Mouse (Mus musculus) liver, embryonic 14.5 days (tissue): Measurements from ENCODE around the gene Kctd11. TPM values are rescaled to one million over a fixed set of nuclear protein-coding genes. Genes with fewer than 3 reads are reported as not detected.

Experiments used
- ATAC-seq: fragments of 200-750 bp; cut with Nextera tagmentation; 2 replicates; pipeline ENCODE4 v1.8.0; 2017; ENCODE audit warnings: moderate number of reproducible peaks, mild to moderate bottlenecking, moderate library complexity; ENCODE audit not compliant: insufficient read depth
- DNase-seq, 3 experiments: peaks; one replicate each; pipeline ENCODE4 v3.0.0-alpha.2; 2012 to 2013; ENCODE audit warnings: low read depth in 3 of 3, low spot score in 3 of 3
- H3K27ac ChIP-seq: fragments of 300-500 bp; sonication (generic); 2 replicates; pipeline ENCODE4 v1.5.1; 2014; ENCODE audit warnings: moderate library complexity, mild to moderate bottlenecking, control low read depth, inconsistent platforms
- H3K27me3 ChIP-seq: fragments of 300-500 bp; sonication (generic); 2 replicates; pipeline ENCODE4 v1.6.1; 2014; ENCODE audit warnings: mild to moderate bottlenecking, low read length, moderate library complexity; ENCODE audit not compliant: control insufficient read depth, insufficient read depth
- H3K36me3 ChIP-seq: fragments of 300-500 bp; sonication (generic); replicated peaks from 2 replicates; pipeline ENCODE4 v1.6.1; 2014; ENCODE audit warnings: low read depth; ENCODE audit not compliant: control insufficient read depth, insufficient read depth
- H3K4me1 ChIP-seq, 2 experiments: fragments of 200-500 bp in 1 of 2; fragments of 300-500 bp in 1 of 2; sonication (generic) in 1 of 2; replicated peaks; 2 replicates each; pipeline ENCODE4 v1.6.1; 2012 to 2014; ENCODE audit warnings: antibody characterized with exemption in 1 of 2, inconsistent platforms in 1 of 2, low read length in 1 of 2; ENCODE audit not compliant: control insufficient read depth in 2 of 2, insufficient read depth in 2 of 2
- H3K4me2 ChIP-seq: fragments of 300-500 bp; sonication (generic); 2 replicates; pipeline ENCODE4 v1.6.1; 2014; ENCODE audit warnings: low read depth, mild to moderate bottlenecking, control low read depth, moderate library complexity
- H3K4me3 ChIP-seq, 2 experiments: fragments of 200-500 bp in 1 of 2; fragments of 300-500 bp in 1 of 2; sonication (generic) in 1 of 2; 2 replicates each; pipeline ENCODE4 v1.5.1; 2012 to 2014; ENCODE audit warnings: low read depth in 2 of 2, low read length in 2 of 2, mild to moderate bottlenecking in 2 of 2, control low read depth in 1 of 2, inconsistent platforms in 1 of 2, moderate library complexity in 1 of 2; ENCODE audit not compliant: insufficient read depth in 1 of 2
- H3K9ac ChIP-seq: fragments of 300-500 bp; sonication (generic); replicated peaks from 2 replicates; pipeline ENCODE4 v1.6.1; 2014; ENCODE audit warnings: mild to moderate bottlenecking, control low read depth, moderate library complexity
- H3K9me3 ChIP-seq: fragments of 300-500 bp; sonication (generic); 2 replicates; pipeline ENCODE4 v1.6.1; 2016; ENCODE audit warnings: low read length, mixed read lengths; ENCODE audit not compliant: control insufficient read depth
- CTCF ChIP-seq: IDR thresholded peaks from 2 replicates; pipeline ENCODE4 v1.5.1; 2016; ENCODE audit warnings: antibody characterized with exemption, low read depth, control low read depth
- EP300 ChIP-seq: IDR thresholded peaks from 2 replicates; pipeline ENCODE4 v1.6.1; 2016; ENCODE audit warnings: antibody characterized with exemption, low read depth
- WGBS: fragments of 180-500 bp; shearing (Covaris S2); extraction: QIAGEN DNeasy Blood & Tissue Kit; methylation state at CpG from one replicate; pipeline ENCODE4 v1.1.7; 2014; ENCODE audit not compliant: insufficient replicate concordance; 5-methylcytosine and 5-hydroxymethylcytosine counted together
- polyA plus RNA-seq, 2 experiments: library from polyadenylated mRNA; depleted of rRNA in 1 of 2; stranded (reverse) in 1 of 2; unstranded in 1 of 2; fragments of >200 nt; fragmentation: Nextera tagmentation in 1 of 2; extraction: Ambion mirVana in 1 of 2; gene quantifications; 2 replicates each; pipeline versions ENCODE4 v1.2.1 to v1.2.3; 2012 to 2014

The Kctd11 gene
- polyA plus RNA-seq, 2 experiments = 0.53 to 0.93 TPM

- Histone ChIP-seq H3K4me2 (peak overlapping the region; percentile 100), H3K4me1 (peaks cover 36 to 51% of the 10 kb centered on the region in 2 experiments), H3K9ac (peak overlapping the region; percentile 92), H3K4me3 (peak overlapping the region; percentile 82 to 90), H3K9me3 (no peaks in the 10 kb centered on the region), H3K27ac (peak overlapping the region; percentile 95), H3K36me3 (peaks cover 61% of the 10 kb centered on the region), H3K27me3 (no peaks in the 10 kb centered on the region)
- 13% methylated on average over 5 of the region's 5 CpGs for WGBS
- TF ChIP-seq EP300 (peak; percentile 92), CTCF (peak; percentile 63)
- ATAC-seq (peak; percentile 58), DNase-seq (peak; percentile 82 to 90 (median 87))
These were observed 34.7 kb upstream of the Kctd11 start for GRCm38 (mm10) chr11:69915667-69916627.

- Histone ChIP-seq H3K9ac (peak overlapping the region; percentile 92), H3K27me3 (no peaks in the 10 kb centered on the region), H3K4me2 (peak overlapping the region; percentile 100), H3K36me3 (peaks cover 69% of the 10 kb centered on the region), H3K4me1 (peaks cover 36 to 51% of the 10 kb centered on the region in 2 experiments), H3K4me3 (peak overlapping the region; percentile 82 to 90), H3K27ac (peak overlapping the region; percentile 95), H3K9me3 (no peaks in the 10 kb centered on the region)
- TF ChIP-seq CTCF (no peak), EP300 (no peak)
- 18% methylated on average over 9 of the region's 9 CpGs for WGBS
- no peak for ATAC-seq
- DNase-seq = no peak
These were observed 33.8 kb upstream of the Kctd11 start for GRCm38 (mm10) chr11:69914917-69915430.

- H3K36me3 ChIP-seq = peaks cover 72% of the 10 kb centered on the region
These were observed 33.2 kb upstream of the Kctd11 start for GRCm38 (mm10) chr11:69914372-69914764.

GRCm38 (mm10) chr11:69913554-69914371 lies 32.6 kb upstream of the Kctd11 start, which contains the start of gene Gps2:
TSS of gene Gps2 (plus strand) at chr11:69913888.
- Histone ChIP-seq H3K4me1 (peaks cover 30 to 44% of the 10 kb centered on the region in 2 experiments), H3K4me3 (peak within 1 kb of the TSS; percentile 82 to 90), H3K9me3 (no peaks in the 10 kb centered on the region), H3K4me2 (peak within 1 kb of the TSS; percentile 100), H3K9ac (peak within 1 kb of the TSS; percentile 92), H3K27ac (peak within 1 kb of the TSS; percentile 95), H3K36me3 (peaks cover 72% of the 10 kb centered on the region), H3K27me3 (no peaks in the 10 kb centered on the region)
- peak; percentile 75 for ATAC-seq
- 1% methylated on average over 61 of the region's 61 CpGs for WGBS
- DNase-seq = peak; percentile 90 to 92 (median 92)
- TF ChIP-seq EP300 (peak; percentile 49; the same call in 1 of the 2 replicates), CTCF (no peak; the same call in 1 of the 2 replicates)

More at GRCm38 (mm10) chr11:69914372-69914764, 33.2 kb upstream of the Kctd11 start:
- Histone ChIP-seq H3K9ac (peak overlapping the region; percentile 92), H3K27me3 (no peaks in the 10 kb centered on the region), H3K4me2 (peak overlapping the region; percentile 100), H3K4me3 (peak overlapping the region; percentile 82 to 90), H3K27ac (peak overlapping the region; percentile 95), H3K9me3 (no peaks in the 10 kb centered on the region), H3K4me1 (peaks cover 36 to 50% of the 10 kb centered on the region in 2 experiments)
- 2% methylated on average over 17 of the region's 17 CpGs for WGBS
- DNase-seq (peak in 1 of 3 experiments; percentile 55), ATAC-seq (no peak)
- TF ChIP-seq EP300 = no peak
- no peak for TF ChIP-seq CTCF
